Comparison of ENCODE assay signal across 9 mouse cellular contexts in genomic region chr2:4286390-4286901, GRCm38 (mm10).
DNase-seq lines count a peak whose midpoint lies in the region; ATAC-seq lines count a peak whose summit lies in the region.
"Had no signal": no experiment of that assay in that cellular context is flagged by ENCODE, and none has a peak within 500 bp of the region (broad histone marks: within the 10 kb centered on the region; RNA-seq: fewer than 3 reads in every experiment).

No protein-coding gene starts in this region.

- no peak overlapping the region for H3K27ac ChIP-seq in hindbrain, embryonic 13.5 days
- H3K27ac ChIP-seq in hindbrain, embryonic 11.5 days (ENCODE audit: low read depth, low read length): no peak overlapping the region
- peak overlapping the region; percentile 83 for H3K27ac ChIP-seq in limb, embryonic 12.5 days
- H3K27ac ChIP-seq: liver, embryonic 14.5 days had no signal

- peaks cover 27% of the 10 kb centered on the region for H3K4me1 ChIP-seq in hindbrain, embryonic 13.5 days (replicated peaks)
- no peaks in the 10 kb centered on the region for H3K4me1 ChIP-seq in hindbrain, embryonic 11.5 days (replicated peaks; ENCODE audit: control insufficient read depth, insufficient read depth, low read length)
- H3K4me1 ChIP-seq in limb, embryonic 12.5 days (replicated peaks): peaks cover 39% of the 10 kb centered on the region

- no peaks in the 10 kb centered on the region for H3K27me3 ChIP-seq in hindbrain, embryonic 13.5 days
- H3K27me3 ChIP-seq in hindbrain, embryonic 11.5 days (ENCODE audit: control insufficient read depth, insufficient read depth, low read length): no peaks in the 10 kb centered on the region
- no peaks in the 10 kb centered on the region for H3K27me3 ChIP-seq in limb, embryonic 12.5 days

- no peaks in the 10 kb centered on the region for H3K36me3 ChIP-seq in hindbrain, embryonic 13.5 days
- H3K36me3 ChIP-seq in hindbrain, embryonic 11.5 days (ENCODE audit: control insufficient read depth, insufficient read depth, low read length): no peaks in the 10 kb centered on the region
- H3K36me3 ChIP-seq in limb, embryonic 12.5 days: peaks cover 4% of the 10 kb centered on the region; the same call in 1 of the 2 replicates

- ATAC-seq in hindbrain, embryonic 13.5 days (ENCODE audit: low FRiP score): no peak
- no peak for ATAC-seq in hindbrain, embryonic 11.5 days (ENCODE audit: low FRiP score)
- no peak for ATAC-seq in limb, embryonic 12.5 days (ENCODE audit: insufficient number of reproducible peaks, insufficient read depth, low FRiP score, low TSS enrichment, low read depth)
- no peak for ATAC-seq in cerebellum, adult (ENCODE audit: insufficient number of reproducible peaks, low FRiP score, low TSS enrichment)

- no peak overlapping the region for H3K4me3 ChIP-seq in hindbrain, embryonic 13.5 days
- no peak overlapping the region for H3K4me3 ChIP-seq in hindbrain, embryonic 11.5 days (ENCODE audit: low read depth, low read length)
- peak overlapping the region; percentile 11 for H3K4me3 ChIP-seq in limb, embryonic 12.5 days (replicated peaks)

- DNase-seq in hindbrain, embryonic 11.5 days (ENCODE audit: low spot score): no peak
- DNase-seq in 3134 (ENCODE audit: extremely low read depth, insufficient read length, low spot score) (peak; percentile 53), NIH3T3 (ENCODE audit: low read depth) (peak; percentile 98)
- no peak for DNase-seq in retina, embryonic 14.5 days (ENCODE audit: low spot score)
- no peak for DNase-seq in cerebellum, adult 18-20 months

- H3K9ac ChIP-seq in hindbrain, embryonic 13.5 days: no peak overlapping the region
- H3K9ac ChIP-seq in hindbrain, embryonic 11.5 days (ENCODE audit: low read depth, low read length): no peak overlapping the region
- H3K9ac ChIP-seq in limb, embryonic 12.5 days (replicated peaks): no peak overlapping the region
- H3K9ac ChIP-seq: liver, embryonic 14.5 days had no signal

- 25% methylated on average over 8 of the region's 8 CpGs for WGBS in hindbrain, embryonic 13.5 days
- 39% methylated on average over 8 of the region's 8 CpGs for WGBS in hindbrain, embryonic 11.5 days
- WGBS in limb, embryonic 12.5 days: 42% methylated on average over 8 of the region's 8 CpGs

- peak overlapping the region; percentile 21; the same call in 1 of the 2 replicates for H3K4me2 ChIP-seq in hindbrain, embryonic 13.5 days
- no peak overlapping the region for H3K4me2 ChIP-seq in hindbrain, embryonic 11.5 days (replicated peaks; ENCODE audit: low read depth, low read length)
- peak overlapping the region; percentile 39 for H3K4me2 ChIP-seq in limb, embryonic 12.5 days

- no peaks in the 10 kb centered on the region for H3K9me3 ChIP-seq in hindbrain, embryonic 13.5 days
- no peaks in the 10 kb centered on the region for H3K9me3 ChIP-seq in hindbrain, embryonic 11.5 days (ENCODE audit: control insufficient read depth, low read length)
- H3K9me3 ChIP-seq in limb, embryonic 12.5 days: 0 out of 2 replicates have a peak, but pooled peaks cover 4% of the 10 kb centered on the region

Comparison
In these comparisons a context has a peak if more than half of its experiments do, and no peak if none do; other contexts are left out.
1. DNase-seq: peak in 3134 (single experiment) and NIH3T3 (single experiment); none in hindbrain, embryonic 11.5 days (single experiment), retina, embryonic 14.5 days (single experiment) and cerebellum, adult 18-20 months (0 of 2).